Mouse (Mus musculus) neural tube, embryonic 12.5 days (tissue): ENCODE measurements at regions not wholly inside any gene's neighbourhood (a gene's known extent, or its start where the extent isn't known, plus 50 kb on each side); places are given as distances from the start of the nearest gene placed in this dataset.

Experiments used
- ATAC-seq: fragments of 200-750 bp; cut with Nextera tagmentation; 2 replicates; pipeline ENCODE4 v1.8.0; 2017; ENCODE audit warnings: low read depth, mild to moderate bottlenecking, moderate TSS enrichment, moderate library complexity; ENCODE audit not compliant: low FRiP score
- H3K27ac ChIP-seq: fragments of 300-500 bp; sonication (generic); 2 replicates; pipeline ENCODE4 v1.5.1; 2016
- H3K27me3 ChIP-seq: fragments of 300-500 bp; sonication (generic); replicated peaks from 2 replicates; pipeline ENCODE4 v1.6.1; 2016; ENCODE audit warnings: mild to moderate bottlenecking
- H3K36me3 ChIP-seq: fragments of 300-500 bp; sonication (generic); 2 replicates; pipeline ENCODE4 v1.6.1; 2016; ENCODE audit warnings: mild to moderate bottlenecking
- H3K4me1 ChIP-seq: fragments of 300-500 bp; sonication (generic); 2 replicates; pipeline ENCODE4 v1.6.1; 2016
- H3K4me2 ChIP-seq: fragments of 300-500 bp; sonication (generic); replicated peaks from 2 replicates; pipeline ENCODE4 v1.6.1; 2016; ENCODE audit warnings: mild to moderate bottlenecking
- H3K4me3 ChIP-seq: fragments of 300-500 bp; sonication (generic); 2 replicates; pipeline ENCODE4 v1.5.1; 2016
- H3K9ac ChIP-seq: fragments of 300-500 bp; sonication (generic); 2 replicates; pipeline ENCODE4 v1.6.1; 2016; ENCODE audit warnings: mild to moderate bottlenecking
- H3K9me3 ChIP-seq: fragments of 300-500 bp; sonication (generic); 2 replicates; pipeline ENCODE4 v1.6.1; 2016; ENCODE audit warnings: mild to moderate bottlenecking
- WGBS: fragments of 180-500 bp; shearing (Covaris S2); methylation state at CpG from one replicate; pipeline ENCODE4 v1.1.7; 2016; 5-methylcytosine and 5-hydroxymethylcytosine counted together

DNA sequence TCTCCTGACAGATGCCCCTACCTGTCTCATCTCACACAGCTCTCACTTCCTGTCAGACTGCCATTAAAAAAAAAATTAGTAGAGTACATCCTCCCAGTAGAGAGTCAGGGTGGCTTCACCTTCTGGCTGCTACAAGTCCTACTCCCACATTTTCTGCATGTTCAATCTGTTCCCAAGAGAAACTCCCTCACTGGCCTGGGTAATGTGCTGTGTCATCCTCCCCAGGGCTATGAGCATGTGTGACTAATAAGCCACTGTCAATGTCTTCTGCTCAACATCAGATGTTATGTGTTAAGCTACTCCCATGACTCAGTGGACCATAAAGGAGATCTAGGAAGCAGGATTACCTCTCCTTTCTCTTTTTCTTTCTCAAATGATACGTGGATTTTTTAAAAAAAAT is 652.4 kb upstream of the Frg1 start:
- ATAC-seq, result no peak
- Histone ChIP-seq H3K27ac (no peak overlapping the region), H3K9me3 (no peaks in the 10 kb centered on the region), H3K4me3 (no peak overlapping the region), H3K27me3 (no peaks in the 10 kb centered on the region), H3K4me2 (no peak overlapping the region), H3K9ac (no peak overlapping the region), H3K4me1 (no peaks in the 10 kb centered on the region), H3K36me3 (no peaks in the 10 kb centered on the region)
- WGBS, result 65% methylated on average over 1 of the region's 1 CpGs

DNA sequence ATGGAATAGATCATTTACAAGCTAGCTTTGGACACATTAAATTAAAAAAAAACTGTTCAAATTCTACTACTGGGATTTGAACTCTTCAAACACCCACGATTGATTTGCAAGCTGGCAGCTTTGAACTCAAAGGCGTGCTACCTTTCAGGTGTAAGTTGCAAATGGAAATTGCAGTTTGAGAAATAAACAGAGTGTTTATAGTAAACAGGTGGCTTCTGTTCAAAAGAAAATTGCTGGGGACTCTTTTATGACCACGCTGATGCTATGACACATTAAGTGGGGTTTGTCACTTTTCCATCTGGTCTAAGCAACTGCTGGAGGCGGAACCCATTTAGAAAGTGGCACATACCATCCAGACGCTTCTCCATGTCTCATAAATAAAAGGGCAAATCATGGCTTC is 626.7 kb upstream of the Frg1 start:
- Histone ChIP-seq H3K36me3 (no peaks in the 10 kb centered on the region), H3K9me3 (no peaks in the 10 kb centered on the region), H3K4me2 (no peak overlapping the region), H3K27ac (no peak overlapping the region), H3K4me3 (no peak overlapping the region), H3K27me3 (no peaks in the 10 kb centered on the region), H3K9ac (no peak overlapping the region), H3K4me1 (no peaks in the 10 kb centered on the region)
- WGBS, result 72% methylated on average over 5 of the region's 5 CpGs
- ATAC-seq, result no peak

DNA sequence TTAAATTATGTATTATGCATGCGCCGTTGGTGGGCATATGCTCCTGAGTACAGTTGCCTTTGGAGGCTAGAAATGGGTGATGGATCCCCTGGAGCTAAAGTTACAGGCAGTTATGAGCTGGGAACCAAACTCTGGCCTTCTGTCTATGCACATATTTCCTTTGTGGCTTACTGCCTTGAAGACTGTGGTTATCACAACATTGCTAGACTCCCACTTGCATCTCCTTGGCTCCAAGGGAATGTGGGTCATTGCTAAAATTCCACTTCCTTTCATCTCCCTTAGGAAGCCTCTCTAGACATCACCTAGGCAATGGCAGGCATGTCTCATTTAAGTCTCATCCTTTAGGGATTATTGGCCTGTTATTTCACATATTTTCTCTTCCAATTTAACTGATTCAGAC is 622.4 kb upstream of the Frg1 start:
- Histone ChIP-seq H3K4me2 (no peak overlapping the region), H3K9me3 (no peaks in the 10 kb centered on the region), H3K36me3 (no peaks in the 10 kb centered on the region), H3K9ac (no peak overlapping the region), H3K4me3 (no peak overlapping the region), H3K27me3 (no peaks in the 10 kb centered on the region), H3K27ac (no peak overlapping the region), H3K4me1 (no peaks in the 10 kb centered on the region)
- 91% methylated on average over 2 of the region's 2 CpGs for WGBS
- no peak for ATAC-seq

DNA sequence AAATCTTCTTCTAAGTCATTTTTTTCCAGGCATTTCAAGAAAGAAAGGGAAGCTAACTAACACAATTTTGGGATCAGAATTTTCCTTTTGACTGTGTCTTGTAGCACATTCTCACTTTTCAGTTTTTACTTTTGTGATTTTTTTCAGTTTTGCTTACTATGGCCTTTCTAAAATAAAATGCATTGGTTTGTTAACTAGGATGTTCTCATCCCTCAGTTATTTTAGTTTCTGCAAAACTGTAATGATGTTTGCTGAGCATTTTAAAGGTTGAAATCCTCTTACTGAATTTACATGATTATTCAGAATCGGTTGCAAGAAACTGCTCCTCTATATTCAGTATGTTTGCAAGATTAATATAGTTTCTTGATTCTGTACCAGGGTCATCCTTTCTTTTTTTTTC is 610.1 kb upstream of the Frg1 start:
- Histone ChIP-seq H3K4me1 (no peaks in the 10 kb centered on the region), H3K27ac (no peak overlapping the region), H3K4me2 (no peak overlapping the region), H3K9me3 (no peaks in the 10 kb centered on the region), H3K27me3 (no peaks in the 10 kb centered on the region), H3K9ac (no peak overlapping the region), H3K36me3 (no peaks in the 10 kb centered on the region), H3K4me3 (no peak overlapping the region)
- no peak for ATAC-seq
- 92% methylated on average over 1 of the region's 1 CpGs for WGBS

DNA sequence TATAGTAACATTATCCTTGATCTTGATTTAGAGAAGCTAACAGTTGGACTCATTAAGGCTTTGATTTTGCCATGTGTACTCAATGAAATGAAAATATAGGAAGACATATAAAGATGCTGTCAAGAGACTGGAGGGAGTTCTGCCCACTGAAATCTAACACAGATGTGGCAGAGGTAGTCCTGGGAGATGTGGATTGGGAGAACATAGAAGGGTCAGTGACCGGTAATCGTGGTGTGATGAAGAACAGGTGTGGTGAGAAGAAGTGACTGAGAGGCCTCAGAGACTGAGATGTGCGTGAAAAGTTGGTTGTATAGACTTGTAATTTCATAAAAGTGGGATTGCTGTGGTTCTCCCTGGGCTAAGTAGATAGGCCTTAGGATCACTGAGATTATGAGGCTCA is 600.9 kb upstream of the Frg1 start:
- no peaks in the 10 kb centered on the region for H3K4me1 ChIP-seq
- ATAC-seq, result no peak
- no peak overlapping the region for H3K9ac ChIP-seq
- H3K36me3 ChIP-seq, result no peaks in the 10 kb centered on the region
- WGBS, result 77% methylated on average over 3 of the region's 3 CpGs
- no peak overlapping the region for H3K4me2 ChIP-seq
- no peaks in the 10 kb centered on the region for H3K27me3 ChIP-seq
- H3K27ac ChIP-seq, result no peak overlapping the region
- H3K4me3 ChIP-seq, result no peak overlapping the region
- no peaks in the 10 kb centered on the region for H3K9me3 ChIP-seq

DNA sequence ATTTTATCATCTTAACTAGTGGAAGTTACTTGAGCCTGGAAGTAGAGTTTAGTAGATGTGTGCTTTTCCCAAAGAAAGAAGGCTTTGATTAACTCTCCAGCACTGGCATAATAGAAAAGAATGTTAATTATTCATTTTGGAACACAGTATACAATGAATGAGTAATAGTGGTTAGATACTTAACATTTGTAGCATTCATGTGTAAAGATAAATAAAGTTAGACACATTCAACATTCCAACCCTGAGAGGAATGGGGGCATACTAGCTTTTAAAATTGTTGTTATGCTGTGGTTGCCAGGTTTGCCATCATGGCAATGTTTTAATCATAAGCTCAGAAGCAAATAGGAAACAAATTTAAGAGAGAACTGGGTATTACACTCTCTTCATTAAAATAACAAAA is 586.3 kb upstream of the Frg1 start:
- no peaks in the 10 kb centered on the region for H3K4me1 ChIP-seq
- no peaks in the 10 kb centered on the region for H3K9me3 ChIP-seq
- no peak overlapping the region for H3K4me3 ChIP-seq
- no peaks in the 10 kb centered on the region for H3K27me3 ChIP-seq
- no peak overlapping the region for H3K9ac ChIP-seq
- no peaks in the 10 kb centered on the region for H3K36me3 ChIP-seq
- no peak overlapping the region for H3K4me2 ChIP-seq
- H3K27ac ChIP-seq, result no peak overlapping the region
- no peak for ATAC-seq

DNA sequence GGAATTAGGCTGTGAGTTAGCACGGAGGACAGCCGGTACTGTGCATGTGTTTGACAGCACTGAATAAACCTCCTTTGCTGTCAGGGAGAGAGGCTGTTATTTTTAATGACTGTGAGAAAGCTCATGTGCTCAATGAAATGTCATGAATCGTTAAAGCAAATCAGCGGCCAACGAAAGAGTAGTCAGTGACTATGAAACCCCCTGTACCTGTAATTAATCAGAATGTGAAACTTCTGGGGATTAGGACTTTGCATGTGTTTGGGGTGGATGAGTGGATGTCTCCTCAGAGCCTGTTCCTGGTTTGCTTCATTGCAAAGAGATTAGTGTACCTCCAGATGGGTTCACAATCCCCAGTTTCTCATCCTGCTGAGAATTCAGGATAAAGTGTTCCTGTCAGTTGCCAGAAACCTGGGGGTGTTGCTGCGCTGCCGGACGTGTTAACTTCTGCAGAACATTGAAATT is 572.2 kb upstream of the Frg1 start:
- H3K36me3 ChIP-seq, result no peaks in the 10 kb centered on the region
- no peak overlapping the region for H3K9ac ChIP-seq
- H3K4me2 ChIP-seq, result no peak overlapping the region
- no peaks in the 10 kb centered on the region for H3K4me1 ChIP-seq
- H3K27me3 ChIP-seq, result no peaks in the 10 kb centered on the region
- no peaks in the 10 kb centered on the region for H3K9me3 ChIP-seq
- no peak overlapping the region for H3K4me3 ChIP-seq
- H3K27ac ChIP-seq, result no peak overlapping the region
- WGBS, result 79% methylated on average over 8 of the region's 8 CpGs
- ATAC-seq, result no peak

DNA sequence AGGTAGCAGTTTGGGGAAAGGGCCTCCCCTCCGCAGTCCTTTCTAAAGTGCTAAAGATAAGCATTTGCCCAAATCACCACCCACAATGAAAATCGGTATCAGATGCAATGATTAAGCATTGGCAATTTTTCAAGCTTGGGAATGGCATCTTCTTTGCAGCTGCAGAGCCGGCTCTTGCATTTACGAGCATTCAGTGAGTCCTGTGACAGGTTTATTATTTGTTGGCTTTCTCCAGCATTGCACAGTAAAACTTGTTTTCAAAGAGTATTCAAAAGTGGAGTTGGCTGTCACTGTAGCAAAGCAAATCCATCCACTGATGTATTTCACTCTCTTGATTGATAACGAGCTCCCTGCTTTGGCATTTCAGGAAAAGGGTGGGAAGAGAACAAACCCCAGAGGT is 571.3 kb upstream of the Frg1 start:
- Histone ChIP-seq H3K4me1 (no peaks in the 10 kb centered on the region), H3K9ac (no peak overlapping the region), H3K4me3 (no peak overlapping the region), H3K27ac (no peak overlapping the region), H3K36me3 (no peaks in the 10 kb centered on the region), H3K9me3 (no peaks in the 10 kb centered on the region), H3K4me2 (no peak overlapping the region), H3K27me3 (no peaks in the 10 kb centered on the region)
- no peak for ATAC-seq
- 56% methylated on average over 5 of the region's 5 CpGs for WGBS

DNA sequence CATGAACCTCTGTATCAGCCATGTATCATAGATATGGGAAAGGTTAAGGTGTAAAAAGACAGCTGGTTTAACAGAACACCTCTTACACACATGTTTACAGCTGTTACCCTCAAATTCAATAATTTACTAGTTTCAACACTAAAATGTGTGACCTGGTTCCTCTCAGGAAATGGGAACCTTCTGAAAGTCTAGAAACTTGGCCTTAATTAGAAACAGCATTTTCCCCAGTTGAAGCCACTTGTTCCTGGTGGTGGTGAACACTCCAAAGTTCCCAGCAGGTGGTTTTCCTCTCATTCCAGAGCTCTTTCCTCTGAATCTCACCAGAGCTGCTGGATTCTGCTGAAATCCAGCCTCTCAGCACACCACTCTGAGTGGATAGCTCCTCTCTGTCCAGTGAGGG is 570.5 kb upstream of the Frg1 start:
- no peaks in the 10 kb centered on the region for H3K9me3 ChIP-seq
- H3K27me3 ChIP-seq, result no peaks in the 10 kb centered on the region
- no peak overlapping the region for H3K27ac ChIP-seq
- H3K4me1 ChIP-seq, result no peaks in the 10 kb centered on the region
- no peak overlapping the region for H3K4me3 ChIP-seq
- H3K9ac ChIP-seq, result no peak overlapping the region
- no peak for ATAC-seq
- no peaks in the 10 kb centered on the region for H3K36me3 ChIP-seq
- H3K4me2 ChIP-seq, result no peak overlapping the region

DNA sequence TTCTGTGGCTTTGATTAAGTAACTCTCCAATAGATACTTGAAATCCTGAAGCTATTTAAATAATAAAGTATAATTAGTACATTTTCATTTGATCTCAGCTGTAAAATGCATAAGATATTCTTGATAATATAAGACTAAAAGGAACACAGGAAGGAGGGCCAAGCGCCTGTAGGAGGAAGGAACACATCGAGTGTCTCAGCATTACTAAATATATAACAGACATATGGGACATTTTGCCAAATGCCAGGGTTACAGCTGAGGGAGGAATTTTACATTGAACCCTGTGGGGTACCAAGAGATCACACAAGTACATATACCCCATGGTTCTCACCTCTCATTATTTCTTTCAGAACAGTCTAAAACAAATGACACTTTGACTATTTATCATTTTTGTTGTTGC is 555.5 kb upstream of the Frg1 start:
- no peak overlapping the region for H3K4me3 ChIP-seq
- H3K36me3 ChIP-seq, result no peaks in the 10 kb centered on the region
- no peaks in the 10 kb centered on the region for H3K9me3 ChIP-seq
- H3K4me1 ChIP-seq, result no peaks in the 10 kb centered on the region
- H3K27me3 ChIP-seq, result no peaks in the 10 kb centered on the region
- no peak overlapping the region for H3K4me2 ChIP-seq
- ATAC-seq, result no peak
- no peak overlapping the region for H3K9ac ChIP-seq
- no peak overlapping the region for H3K27ac ChIP-seq
- WGBS, result 85% methylated on average over 2 of the region's 2 CpGs

DNA sequence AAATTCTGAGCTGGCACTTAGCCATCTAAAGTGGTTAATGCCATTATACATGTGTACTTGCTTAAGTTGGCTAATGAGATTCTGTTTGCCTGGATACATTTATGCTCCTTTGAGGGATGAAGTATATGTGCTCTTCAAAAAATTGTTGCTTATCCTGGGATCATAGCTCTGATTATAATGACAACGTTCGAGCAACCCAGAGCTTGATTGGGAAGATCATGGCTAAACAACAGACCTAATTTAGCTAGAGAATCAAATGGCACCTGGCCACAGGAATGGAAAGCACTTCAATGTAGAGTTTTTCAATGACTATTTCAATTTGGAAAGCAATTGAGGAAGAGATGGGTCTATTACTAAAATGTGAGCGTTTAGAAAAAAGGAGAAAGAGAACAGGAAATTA is 553.7 kb upstream of the Frg1 start:
- 92% methylated on average over 3 of the region's 3 CpGs for WGBS
- no peaks in the 10 kb centered on the region for H3K36me3 ChIP-seq
- H3K4me1 ChIP-seq, result no peaks in the 10 kb centered on the region
- no peak overlapping the region for H3K4me3 ChIP-seq
- H3K9me3 ChIP-seq, result no peaks in the 10 kb centered on the region
- H3K27me3 ChIP-seq, result no peaks in the 10 kb centered on the region
- ATAC-seq, result no peak
- H3K9ac ChIP-seq, result no peak overlapping the region
- no peak overlapping the region for H3K4me2 ChIP-seq
- no peak overlapping the region for H3K27ac ChIP-seq

DNA sequence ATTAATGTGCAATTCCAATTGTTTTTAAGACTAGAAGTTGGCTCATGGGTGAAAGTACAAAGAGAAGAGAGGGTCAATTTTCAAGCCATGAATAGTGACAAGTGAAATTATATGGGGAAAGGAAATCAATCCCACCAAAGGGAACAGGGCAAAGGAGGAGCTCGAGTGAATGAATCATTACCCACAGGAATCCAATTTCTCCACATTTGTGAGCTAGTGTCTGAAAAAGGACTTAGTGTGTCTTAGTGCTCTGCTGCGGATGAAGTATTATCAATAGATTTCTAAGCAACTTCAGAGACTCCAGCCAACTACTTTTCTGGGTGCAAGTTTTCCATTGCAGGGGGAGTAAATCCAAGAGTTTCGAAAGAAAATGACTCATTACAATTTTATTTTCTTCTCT is 552.5 kb upstream of the Frg1 start:
- no peaks in the 10 kb centered on the region for H3K9me3 ChIP-seq
- H3K4me1 ChIP-seq, result no peaks in the 10 kb centered on the region
- no peak overlapping the region for H3K4me3 ChIP-seq
- H3K36me3 ChIP-seq, result no peaks in the 10 kb centered on the region
- H3K4me2 ChIP-seq, result no peak overlapping the region
- no peak overlapping the region for H3K27ac ChIP-seq
- no peak for ATAC-seq
- H3K27me3 ChIP-seq, result no peaks in the 10 kb centered on the region
- 83% methylated on average over 3 of the region's 3 CpGs for WGBS
- no peak overlapping the region for H3K9ac ChIP-seq

DNA sequence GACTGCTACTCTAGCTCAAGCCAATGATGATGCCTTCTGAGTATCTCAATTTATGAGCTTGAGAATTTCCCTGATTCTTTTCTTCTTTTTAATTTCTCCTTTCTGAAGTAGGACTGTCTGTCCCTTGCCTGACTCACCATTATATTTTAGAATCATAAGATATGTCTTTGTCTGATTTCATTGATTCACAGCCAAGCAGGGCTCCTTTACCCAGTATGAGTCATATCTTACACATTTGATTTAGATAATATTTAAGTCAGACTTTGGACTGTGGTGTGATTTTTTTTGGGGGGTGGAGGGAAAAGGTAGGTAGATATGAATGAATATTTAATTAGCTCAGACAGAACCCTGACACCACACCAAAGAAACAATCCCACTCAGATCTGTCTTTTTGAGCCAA is 547.2 kb upstream of the Frg1 start:
- no peak overlapping the region for H3K4me2 ChIP-seq
- no peak overlapping the region for H3K9ac ChIP-seq
- no peaks in the 10 kb centered on the region for H3K9me3 ChIP-seq
- no peak overlapping the region for H3K27ac ChIP-seq
- H3K27me3 ChIP-seq, result no peaks in the 10 kb centered on the region
- no peaks in the 10 kb centered on the region for H3K36me3 ChIP-seq
- H3K4me3 ChIP-seq, result no peak overlapping the region
- H3K4me1 ChIP-seq, result no peaks in the 10 kb centered on the region
- no peak for ATAC-seq

DNA sequence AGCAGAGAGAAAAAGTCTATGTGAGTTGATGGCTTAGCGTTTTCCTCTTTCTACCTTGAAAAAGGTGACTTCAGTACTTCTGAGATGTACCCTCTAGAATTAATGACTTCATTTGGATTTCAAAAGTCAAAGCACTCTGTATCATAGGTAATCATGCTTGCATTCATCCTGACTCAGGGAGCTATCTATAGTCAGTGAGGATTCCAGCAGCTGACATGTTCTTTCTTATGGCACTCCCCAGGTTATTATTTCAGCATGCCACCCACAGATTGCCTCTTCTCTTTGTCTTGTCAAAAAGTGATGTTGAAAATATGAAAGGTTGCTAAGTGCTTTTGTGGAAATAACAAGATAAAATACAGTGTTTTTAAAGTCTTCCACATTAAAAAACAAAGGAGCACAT is 540.0 kb upstream of the Frg1 start:
- no peak overlapping the region for H3K4me3 ChIP-seq
- H3K4me1 ChIP-seq, result no peaks in the 10 kb centered on the region
- WGBS, result 95% methylated on average over 1 of the region's 1 CpGs
- no peaks in the 10 kb centered on the region for H3K36me3 ChIP-seq
- ATAC-seq, result no peak
- H3K9me3 ChIP-seq, result no peaks in the 10 kb centered on the region
- no peak overlapping the region for H3K9ac ChIP-seq
- no peak overlapping the region for H3K27ac ChIP-seq
- H3K4me2 ChIP-seq, result no peak overlapping the region
- no peaks in the 10 kb centered on the region for H3K27me3 ChIP-seq
